Mouse (Mus musculus) CD4-positive, CD25-positive, alpha-beta regulatory T cell, adult 9 weeks (primary cell): ENCODE data around the gene Mall. TPM values are rescaled to one million over a fixed set of nuclear protein-coding genes. Genes with fewer than 3 reads are reported as not detected.

ENCODE experiments used
- polyA plus RNA-seq: library from polyadenylated mRNA; unstranded; fragments of 100-300 nt; shearing (Covaris generic); gene quantifications from one replicate; pipeline ENCODE4 v1.2.1, GENCODE M21; 2017

Gene Mall
- not detected for polyA plus RNA-seq

GRCm38 (mm10) chr2:127729671-127730070 lies at the start of gene Mall:
TSS of gene Mall (minus strand) at chr2:127729932.

DNA sequence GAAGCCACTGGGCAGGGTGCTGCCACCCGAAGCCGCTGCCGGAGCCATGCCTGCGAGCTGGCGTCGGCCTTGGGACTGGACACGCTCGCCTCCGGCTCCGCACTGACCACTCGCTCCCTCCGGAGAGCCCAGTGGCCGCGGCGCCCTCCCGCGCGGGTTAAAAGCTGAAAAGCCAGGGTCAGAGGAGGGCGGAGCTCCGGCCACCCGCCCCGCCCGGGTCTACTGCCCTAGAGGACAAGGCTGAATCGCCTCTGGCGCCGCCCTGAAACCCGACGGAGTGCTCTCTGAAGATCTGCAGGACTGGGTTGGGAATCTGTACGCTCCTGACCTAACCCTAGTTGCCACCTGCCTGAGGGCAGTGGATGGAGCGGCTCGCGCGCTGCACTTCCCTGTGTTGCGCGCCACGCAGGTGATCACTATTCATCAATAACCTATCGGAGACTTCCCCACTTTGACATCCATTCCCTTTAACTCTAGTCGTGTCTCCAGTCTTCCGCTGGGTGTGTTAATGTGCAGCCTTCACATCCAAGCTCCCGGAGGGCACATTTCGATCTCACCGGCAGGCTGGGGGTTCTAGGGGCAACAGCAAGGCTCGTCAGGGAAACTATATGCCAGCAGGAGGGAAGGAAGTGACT lies 73.5 kb downstream of the Mall start, which contains the start of gene Mal:
Gene Mal (minus strand): TSS at position 610 of the 635 bp plus-strand sequence.

Other genes starting within 250 kb of the Mall start
- 0.67 TPM for gene Kcnip3, start 207.8 kb downstream of the Mall start, polyA plus RNA-seq
- gene Prom2, start 188.5 kb downstream of the Mall start, polyA plus RNA-seq: not detected
- gene Zfp661, start 142.8 kb downstream of the Mall start, polyA plus RNA-seq: 5.0 TPM
- 166 TPM for gene Mrps5, start 142.7 kb downstream of the Mall start, polyA plus RNA-seq
- not detected for gene Mal, start 73.2 kb downstream of the Mall start, polyA plus RNA-seq
- gene Nphp1, start 59.0 kb upstream of the Mall start, polyA plus RNA-seq: 0.17 TPM
- 42.8 TPM for gene Mtln, start 62.6 kb upstream of the Mall start, polyA plus RNA-seq
- gene Bub1, start 101.9 kb upstream of the Mall start, polyA plus RNA-seq: 1.6 TPM
- 1.9 TPM for gene Acoxl, start 108.9 kb upstream of the Mall start, polyA plus RNA-seq